Mouse (Mus musculus) skeletal muscle tissue, adult 2 months (tissue): ENCODE measurements around the gene Cacna1e.

ENCODE experiments used
- DNase-seq: peaks from one replicate; pipeline ENCODE4 v3.0.0-alpha.2; 2012; ENCODE audit warnings: low read depth, low spot score

Cacna1e gene

DNA sequence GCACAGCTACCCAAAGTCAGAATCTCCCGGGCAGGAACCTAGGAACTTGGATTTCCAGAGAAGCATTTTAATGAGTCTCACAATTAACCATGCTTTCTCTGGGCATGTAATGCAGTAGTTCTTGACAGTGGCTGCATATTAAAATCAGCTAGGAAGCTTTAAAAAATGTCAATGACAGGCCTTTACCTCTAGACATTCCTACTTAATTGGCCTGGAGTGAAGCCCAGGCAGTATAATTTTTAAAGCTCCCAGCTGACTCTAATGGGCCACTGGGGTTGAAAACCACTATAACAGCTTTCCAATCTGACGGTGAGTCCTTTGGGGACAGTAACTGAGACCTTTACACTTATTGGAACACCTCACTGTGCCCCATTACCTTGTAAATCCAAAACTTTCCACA lies 251.4 kb downstream of the Cacna1e start:
- DNase-seq, result no peak

DNA sequence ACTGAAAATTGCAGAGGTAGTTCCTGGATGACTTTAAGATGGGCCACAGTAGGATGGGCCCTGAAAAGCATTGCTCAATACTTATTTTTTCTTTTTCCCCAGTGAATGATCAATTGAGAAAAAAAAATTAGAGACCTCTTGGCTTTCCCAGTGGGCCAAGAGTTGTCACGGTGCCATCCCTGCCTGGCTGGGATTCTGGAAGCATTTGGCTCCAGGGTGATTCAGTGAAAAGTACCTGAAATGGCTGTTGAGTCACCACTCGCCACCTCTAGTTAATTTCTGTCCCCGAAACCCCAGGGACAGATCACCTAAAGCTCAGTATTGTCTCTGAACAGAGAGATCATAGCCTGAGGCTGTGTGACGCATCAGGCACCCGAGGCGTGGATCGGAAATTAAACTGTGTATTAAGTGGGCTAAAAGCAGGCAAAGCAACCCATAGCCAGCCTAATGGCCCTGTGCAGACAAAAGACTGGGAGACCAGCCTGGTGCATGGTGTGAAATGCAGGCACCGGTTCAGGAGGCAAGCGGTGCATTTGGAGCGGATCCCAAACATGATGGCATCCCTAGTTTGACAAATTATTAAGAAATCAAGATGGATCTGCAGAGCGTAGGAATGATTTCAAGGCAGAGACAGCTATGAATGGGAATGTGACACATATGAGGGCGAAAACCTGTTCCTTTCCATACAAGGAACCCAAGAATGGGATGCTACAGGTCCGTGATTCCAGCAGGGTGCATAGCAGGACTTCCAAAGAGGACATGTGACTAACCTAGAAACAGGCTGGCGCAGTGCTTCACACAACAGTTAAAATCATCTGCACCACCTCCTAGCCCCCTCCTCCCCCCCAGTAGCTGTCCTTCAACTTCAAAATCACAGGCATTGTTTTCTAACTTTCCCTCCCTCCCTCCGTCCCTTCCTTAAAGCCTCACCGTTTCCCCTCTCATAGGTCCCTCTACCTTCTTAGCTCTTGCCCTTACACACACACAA lies 261.3 kb downstream of the Cacna1e start:
- no peak for DNase-seq

DNA sequence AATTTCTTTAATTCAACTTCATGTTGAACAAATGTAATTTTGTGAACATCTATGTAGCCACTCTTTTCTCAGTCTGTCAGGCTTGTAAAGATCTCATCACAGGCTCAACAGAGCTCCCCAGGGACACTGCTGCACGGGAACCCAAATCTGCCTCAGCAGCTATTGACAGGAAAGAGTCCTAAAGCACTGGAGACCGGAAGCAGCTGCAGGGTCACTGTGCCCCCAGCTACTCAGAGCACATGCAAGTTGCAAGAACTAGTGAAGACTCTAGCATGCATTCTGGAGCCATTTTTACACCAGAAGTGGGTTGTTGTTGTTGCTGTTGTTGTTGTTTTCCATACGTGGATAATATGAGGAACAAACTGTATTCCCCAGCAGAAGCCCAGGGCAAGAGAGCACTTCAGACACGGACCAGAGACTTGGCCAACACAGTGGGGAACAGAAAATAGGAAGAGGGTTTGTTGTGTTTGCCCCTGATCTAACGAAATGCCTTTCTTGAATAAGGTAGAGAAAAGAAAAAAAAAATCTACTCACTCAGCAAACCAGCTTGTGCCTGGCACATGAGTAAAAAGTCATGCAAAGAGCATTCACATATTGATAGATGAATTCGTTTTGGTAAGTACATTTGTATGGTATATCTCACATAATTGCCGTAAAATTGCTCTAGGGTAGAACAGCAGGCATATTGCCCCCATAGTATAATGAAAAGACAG lies 266.4 kb downstream of the Cacna1e start:
- DNase-seq, result peak; percentile 1

DNA sequence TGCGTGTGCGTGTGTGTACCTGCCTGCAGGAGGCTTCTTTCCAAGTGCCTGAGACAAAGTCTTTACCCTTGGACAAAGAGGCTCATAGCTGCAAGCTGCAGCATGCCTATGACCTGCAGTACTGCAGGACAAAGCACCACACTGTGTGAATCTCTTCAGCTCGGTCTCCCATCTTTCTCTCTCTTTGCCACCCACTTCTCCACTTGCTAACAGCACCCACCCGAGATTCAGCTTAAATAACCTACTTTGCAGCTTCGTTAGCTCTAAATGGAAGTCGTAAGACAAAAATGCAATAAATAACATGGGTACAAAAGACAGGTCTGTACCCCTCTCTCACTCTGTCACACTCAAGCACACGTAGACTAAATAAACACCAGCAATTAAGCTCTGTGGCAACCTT lies 268.5 kb downstream of the Cacna1e start:
- DNase-seq, result no peak

DNA sequence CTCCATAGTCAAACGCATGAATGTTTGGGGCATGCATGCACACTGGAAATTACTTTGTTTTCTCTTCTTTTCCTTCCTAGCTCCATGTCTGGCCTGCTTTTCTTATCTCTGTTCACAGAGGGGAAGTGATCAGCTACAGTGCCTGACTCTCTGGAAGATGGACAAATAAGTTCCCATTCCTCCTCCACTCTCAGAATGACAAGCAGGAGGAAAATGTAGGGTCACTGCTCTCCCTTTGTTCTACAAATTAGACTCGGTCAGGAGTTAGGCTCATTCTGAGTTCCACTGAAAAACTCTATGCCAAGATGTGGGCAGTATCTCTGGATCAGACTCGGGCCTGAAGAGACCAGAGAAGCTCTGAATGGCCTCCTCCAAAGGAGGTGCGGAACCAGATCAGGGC lies 275.8 kb downstream of the Cacna1e start:
- DNase-seq, result no peak

DNA sequence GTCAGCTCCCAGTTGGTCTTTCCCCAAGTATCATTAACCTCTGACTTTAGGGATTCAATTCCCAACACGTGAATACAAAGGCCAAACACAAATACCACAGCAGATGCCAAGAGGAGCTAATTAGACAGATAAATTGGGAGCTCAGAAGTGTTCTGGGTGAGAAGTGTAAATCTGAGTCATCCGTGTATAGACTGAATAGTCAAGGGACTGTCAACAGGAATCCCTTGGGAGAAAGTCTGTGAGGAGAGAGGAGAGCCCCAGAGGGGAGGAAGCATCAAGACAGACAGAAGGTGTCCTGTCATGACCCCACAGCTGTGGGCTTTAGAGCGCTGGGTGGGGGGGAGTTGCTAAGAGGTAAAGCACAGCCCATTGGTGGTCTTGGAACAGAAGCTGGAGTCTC lies 276.9 kb downstream of the Cacna1e start:
- no peak for DNase-seq

DNA sequence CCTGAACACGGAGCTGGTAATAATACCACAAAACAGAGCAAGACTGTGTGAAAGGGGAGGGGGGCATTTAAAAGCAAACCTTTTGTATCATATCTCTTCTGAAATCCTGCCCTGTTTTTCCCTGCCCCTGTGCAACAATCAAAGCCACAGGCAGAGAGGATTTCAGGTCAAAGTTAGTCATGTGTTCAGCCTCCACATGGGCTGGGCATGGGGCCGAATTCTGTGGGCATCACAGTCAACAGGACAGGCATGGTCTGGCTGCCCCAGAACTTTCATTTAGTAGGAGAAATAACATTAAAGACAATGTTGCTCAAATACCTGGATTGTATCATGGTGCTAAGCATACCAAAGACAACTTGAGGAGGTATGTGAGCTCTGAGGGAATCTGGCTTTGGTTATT lies 278.7 kb downstream of the Cacna1e start:
- no peak for DNase-seq

DNA sequence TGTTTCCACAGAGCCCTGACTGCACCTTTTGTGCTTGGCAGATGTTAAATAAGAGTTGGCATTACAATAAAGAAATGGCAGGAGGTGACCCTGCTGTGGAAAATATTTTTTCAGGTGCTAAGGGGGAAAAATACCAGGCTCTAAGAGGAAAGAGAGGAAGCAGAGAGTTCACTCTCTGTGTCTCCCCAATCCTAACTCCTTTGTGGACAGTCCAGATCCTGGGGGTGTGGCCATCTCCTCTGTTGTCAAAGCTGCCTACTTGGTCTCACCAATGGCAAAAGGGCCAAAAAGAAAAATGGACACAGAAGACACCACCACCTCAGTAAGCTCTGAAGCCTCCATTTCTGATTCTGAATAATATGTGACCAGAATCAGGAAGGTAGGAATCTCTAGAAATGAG lies 280.5 kb downstream of the Cacna1e start:
- no peak for DNase-seq

DNA sequence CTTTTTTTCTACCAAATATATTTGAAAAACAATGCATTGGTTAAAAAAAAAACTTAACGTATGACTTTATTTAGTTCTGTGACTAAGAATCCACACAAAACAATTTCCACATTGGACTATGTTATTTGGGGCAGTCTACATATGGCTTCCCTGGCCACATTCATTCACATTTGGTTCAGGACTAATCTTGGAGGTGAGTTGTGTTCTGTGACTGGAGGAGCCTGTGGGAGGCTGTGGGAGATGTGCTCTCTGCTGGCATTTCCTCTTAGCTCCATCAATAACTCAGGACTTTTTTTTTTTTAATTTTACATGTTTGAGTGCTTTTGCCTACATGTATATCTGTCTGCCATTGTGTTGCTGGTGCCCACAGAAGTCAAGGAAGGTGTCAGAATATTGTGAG lies 281.8 kb downstream of the Cacna1e start:
- DNase-seq, result no peak

DNA sequence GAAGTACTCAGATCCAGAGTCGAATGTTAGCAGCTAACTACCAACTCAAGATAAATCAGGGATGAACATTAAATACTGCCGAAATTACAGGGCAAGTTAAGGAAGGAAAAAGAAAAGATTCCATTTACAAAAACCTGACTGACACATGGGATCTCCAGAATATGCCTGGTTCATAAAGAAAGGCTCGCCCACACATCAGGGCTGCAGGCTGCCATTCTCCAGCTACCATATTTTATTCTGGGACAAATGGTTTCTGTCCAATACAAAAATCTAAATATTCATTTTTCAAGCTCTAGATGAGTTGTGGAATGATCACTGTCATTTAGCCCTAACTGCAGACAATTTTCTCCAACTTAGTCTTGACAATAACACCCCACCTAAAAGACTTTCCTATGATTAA lies 301.8 kb downstream of the Cacna1e start:
- DNase-seq, result no peak

DNA sequence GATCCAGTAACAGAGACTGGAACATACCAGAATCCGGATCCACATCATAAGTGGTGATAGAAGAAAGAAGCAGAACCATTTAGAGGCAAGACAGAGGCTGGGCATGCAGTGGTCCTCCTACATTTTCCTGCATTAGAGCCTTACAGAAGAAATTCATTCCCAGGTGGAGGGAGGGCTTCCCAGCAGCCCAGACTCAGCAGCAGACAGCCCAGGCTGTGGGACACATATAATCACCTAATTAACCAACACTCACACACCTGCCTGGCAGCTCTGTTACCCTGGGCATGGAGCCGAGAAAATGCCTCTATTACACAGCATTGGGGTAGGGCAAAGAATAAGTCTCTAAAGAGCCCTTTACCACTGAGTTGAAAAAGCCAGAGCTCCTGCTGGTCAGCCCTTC lies 304.4 kb downstream of the Cacna1e start:
- no peak for DNase-seq

DNA sequence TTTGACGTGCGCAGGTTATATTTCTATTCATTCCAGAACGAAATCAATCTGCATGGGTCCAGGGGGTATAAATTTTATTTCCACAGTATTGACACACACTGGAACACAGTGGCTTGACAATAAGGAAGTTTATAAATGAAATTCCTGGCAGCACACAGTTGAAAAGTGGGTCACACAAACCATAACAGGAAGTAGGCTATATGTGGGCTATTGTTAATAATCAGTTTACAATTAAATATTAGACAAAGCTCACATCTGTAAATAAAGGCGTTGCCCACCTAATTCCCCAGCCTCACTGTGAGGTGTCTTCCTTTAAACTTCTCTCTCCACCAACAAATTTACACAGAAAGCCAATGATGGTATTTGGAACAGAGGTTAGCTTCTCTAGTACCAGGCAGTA lies 305.6 kb downstream of the Cacna1e start:
- DNase-seq, result no peak

DNA sequence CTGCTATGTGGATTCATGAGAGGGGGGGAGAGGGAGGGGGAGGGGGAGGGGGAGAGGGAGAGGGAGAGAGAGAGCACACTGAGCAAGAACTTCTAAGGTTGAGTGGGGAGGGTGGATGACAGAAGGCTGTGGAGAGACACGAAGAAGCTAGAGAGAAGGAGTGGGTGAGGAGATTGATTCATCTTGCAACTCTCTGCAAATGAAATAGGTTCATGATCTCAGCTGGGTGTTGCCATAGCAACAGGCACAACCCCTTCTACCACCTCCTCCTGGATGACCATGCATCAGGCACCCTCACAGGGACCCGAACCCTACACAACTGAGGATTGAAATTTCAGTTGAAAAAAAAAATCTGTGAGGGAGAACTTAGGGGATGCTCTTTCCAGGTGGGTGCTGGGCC lies 307.9 kb downstream of the Cacna1e start:
- no peak for DNase-seq

DNA sequence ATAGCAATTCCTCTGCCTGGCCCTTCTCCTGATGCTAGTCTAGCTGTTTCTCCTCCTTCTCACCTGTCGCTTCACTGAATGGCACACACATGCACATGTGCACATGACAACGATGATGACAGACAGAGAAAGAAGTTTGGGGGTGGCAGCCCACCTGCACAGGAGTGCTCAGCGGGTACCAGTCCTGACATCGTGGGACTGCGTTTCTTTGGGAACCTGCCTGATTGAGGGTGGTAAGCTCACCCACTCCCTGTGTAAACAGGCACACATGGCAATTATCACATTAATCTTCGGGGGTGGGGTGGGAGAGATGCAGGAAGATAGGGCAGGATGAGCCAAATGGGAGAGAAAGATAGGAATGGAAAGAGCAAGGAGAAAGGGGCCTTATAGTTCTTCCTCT lies 318.3 kb downstream of the Cacna1e start:
- no peak for DNase-seq

DNA sequence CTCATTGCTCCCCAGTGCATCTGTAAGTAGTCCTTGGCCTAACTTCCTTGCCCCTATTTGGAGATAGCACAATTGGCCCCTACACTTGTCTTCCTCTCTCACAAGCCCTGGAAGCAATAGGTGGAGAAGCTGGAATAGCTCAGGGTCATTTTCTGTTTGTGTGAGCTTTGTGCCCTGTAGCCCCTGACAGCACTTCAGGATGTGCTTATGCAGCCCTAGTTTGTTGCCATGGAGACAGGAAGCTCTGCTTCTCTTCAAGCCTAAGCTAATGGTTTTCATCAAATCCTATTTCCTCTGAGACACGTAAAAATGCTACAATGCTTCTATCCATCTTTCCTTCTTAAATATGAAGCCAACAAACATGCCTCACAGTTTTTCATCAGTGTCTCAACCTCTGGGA lies 328.5 kb downstream of the Cacna1e start:
- DNase-seq, result no peak

DNA sequence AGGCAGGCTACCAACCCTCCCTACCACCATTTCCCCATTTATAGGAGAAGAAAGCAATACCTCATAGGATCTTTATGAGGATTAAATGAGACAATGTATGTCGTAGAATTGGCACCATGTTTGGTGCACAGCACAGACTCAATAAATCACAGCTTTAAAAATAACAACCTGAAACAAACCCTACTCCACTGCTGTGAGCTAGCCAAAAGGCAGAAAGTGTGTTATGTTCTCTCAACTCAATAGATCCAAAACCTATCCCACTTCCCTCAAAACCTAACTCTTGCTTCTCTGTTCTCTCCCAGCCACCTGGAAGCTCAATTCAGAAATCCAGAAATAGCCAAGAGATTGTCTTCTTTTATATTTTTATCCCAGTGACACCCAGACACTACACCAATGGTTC lies 331.2 kb downstream of the Cacna1e start:
- DNase-seq, result no peak

DNA sequence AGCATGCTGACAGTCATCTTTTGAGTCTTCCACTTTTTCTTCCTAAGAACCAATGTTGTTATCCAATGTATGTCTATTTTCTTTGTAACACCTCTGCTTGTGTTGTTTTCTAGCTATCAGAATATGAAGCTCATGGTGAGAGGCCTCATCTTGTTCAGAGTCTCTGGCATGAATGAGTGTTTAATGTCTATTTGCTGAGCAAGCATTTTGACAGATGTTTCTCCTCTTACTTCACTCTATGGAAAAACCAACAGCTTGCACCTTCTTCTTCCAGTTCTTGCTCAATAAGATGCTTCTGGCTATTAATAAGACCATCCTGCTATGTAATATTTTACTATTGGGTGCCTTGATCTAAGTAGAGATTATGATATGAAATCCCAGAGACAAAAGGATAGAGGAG lies 346.9 kb downstream of the Cacna1e start:
- DNase-seq, result no peak

DNA sequence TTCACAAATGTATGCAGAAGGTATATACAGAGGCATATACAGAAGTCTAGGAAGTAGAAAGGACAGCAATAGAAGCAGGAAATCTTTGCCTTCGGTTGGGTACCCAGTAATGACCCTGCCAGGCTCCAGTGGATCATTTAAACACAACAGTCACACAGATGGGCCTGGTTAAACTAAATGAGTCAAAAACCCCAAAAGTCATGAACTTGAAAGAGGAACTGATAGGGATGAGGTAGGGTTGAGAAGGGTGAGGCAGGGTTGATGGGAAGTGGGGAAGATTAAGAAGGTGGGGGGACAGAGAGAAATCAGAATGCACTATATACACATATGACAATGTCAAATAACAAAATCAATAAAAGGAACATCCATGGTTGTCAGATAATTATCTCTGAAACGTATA lies 347.5 kb downstream of the Cacna1e start:
- DNase-seq, result no peak

DNA sequence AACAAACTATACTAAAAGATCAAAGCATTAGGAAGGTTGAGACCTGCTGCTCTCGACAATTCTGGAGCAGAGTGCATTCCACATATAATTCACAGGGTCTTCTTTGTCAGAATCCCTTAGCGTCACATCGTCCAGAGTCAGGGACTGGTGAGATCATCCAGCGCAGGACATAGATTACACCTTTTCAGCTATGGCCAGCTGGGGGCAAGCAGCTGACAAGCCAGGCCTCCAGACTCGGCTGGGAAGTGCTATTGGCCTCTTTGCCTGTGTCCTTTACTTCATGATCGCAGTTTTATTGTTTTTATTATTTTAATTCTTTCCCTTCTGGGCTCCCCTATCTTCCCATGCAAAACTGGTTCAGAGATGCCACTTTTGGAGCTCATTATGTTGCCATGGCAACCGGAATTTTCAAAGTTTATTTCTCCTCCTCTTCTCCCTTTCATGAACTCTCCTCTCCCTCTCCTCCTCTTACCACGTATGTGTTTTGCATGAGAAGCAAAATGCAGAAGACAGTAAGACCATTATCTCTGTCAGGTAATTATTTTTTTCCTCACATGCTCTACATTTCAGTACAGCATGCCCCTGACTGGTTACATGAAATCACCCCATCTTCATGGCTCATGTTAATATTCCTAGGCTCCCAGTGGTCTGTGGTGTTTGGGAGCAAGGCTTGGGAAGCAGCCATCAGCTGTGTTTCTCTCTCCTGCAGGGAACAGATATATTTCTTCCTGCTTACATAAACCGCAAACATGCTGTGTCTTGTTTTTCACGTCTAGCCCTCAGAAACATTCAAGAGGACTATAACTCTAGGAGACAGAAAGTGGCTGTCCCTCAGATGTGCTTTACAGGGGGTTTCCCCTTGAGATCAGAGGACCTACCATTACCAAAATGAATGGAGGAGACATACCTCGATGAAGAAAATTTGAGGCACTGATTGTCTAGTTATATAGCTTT lies 351.0 kb downstream of the Cacna1e start:
- DNase-seq, result no peak

DNA sequence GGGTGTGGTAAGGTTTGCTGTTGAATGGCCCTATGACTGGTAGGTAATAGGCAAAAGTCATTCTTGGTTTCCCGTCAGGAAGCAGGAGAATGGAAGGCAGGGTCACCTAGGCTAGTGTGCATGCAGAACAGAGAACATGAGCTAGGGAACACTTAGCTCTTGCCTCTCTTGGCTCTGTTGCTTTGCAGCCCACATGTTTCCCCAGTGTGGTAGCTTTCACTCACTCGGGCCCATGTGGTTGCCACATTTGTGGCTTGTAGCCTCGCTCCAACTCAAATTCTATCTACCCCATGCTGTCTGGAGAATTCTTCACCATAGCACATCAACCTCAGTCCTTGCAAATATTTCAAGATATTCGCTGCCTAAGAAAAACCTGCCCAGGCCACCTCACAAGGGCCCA lies 354.6 kb downstream of the Cacna1e start:
- DNase-seq, result no peak

DNA sequence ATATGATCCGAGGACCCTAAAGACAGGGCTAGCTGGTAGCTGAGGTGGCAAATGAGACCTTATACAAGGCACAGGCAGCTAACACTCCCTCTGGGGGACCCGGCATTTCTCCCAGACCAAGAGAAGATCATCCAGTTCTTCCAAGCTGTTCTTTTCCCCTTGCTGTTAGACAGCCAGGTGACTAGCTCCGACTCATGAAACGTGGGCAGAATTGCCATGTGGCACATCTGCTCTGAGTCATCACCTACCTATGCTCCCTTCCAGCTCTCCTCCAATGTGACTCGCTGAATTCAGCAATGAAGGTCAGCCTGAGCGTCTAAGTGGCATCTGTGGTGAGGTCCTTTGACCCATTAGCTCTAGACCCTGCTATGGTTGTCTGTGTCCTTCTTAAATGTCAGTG lies 355.5 kb downstream of the Cacna1e start:
- no peak for DNase-seq

DNA sequence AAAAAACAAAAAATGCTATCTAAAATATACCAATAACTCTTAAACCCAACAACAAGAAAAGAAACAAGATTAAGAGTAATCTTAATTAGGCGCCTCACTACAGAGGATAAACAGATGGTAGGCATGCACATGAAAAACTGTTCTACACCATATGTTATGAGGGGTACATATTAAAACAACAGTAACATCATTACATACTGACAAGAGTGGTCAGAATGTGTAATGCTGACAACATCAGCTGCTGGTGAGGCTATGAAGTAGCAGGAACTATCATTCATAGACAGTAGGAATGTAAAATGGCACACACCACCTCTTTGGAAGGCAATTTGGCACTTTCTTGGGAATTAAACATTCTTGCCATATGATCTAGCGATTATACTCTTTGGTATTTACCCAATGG lies 363.6 kb downstream of the Cacna1e start:
- DNase-seq, result no peak
